Mouse (Mus musculus) brain, embryonic 14.5 days (tissue): ENCODE data around the gene Aph1c. TPM values are rescaled to one million over a fixed set of nuclear protein-coding genes. Genes with fewer than 3 reads are reported as not detected.
A peak's percentile ranks its signal among the peaks of the same experiment; 100 is the strongest.
"Not testable (repeated sequence)": the region's sequence is repeated elsewhere in the genome, so short reads cannot be mapped to it uniquely, and the experiment has no call there.

Source experiments
- DNase-seq: peaks from one replicate; pipeline ENCODE4 v3.0.0-alpha.2; 2011; ENCODE audit warnings: low read depth
- CTCF ChIP-seq: fragments of 200-500 bp; IDR thresholded peaks from 2 replicates; pipeline ENCODE4 v1.5.1; 2012; ENCODE audit warnings: inconsistent platforms, mild to moderate bottlenecking, moderate library complexity, borderline replicate concordance; ENCODE audit not compliant: insufficient read depth, insufficient read length; ENCODE audit errors: extremely low read depth
- POLR2A ChIP-seq: fragments of 200-500 bp; IDR thresholded peaks from 2 replicates; pipeline ENCODE4 v1.6.1; 2012; ENCODE audit warnings: mild to moderate bottlenecking, inconsistent platforms, borderline replicate concordance; ENCODE audit not compliant: poor library complexity, insufficient read depth, insufficient read length, severe bottlenecking; ENCODE audit errors: extremely low read depth
- polyA plus RNA-seq: library from polyadenylated mRNA; depleted of rRNA; stranded (reverse); fragments of >200 nt; gene quantifications from 2 replicates; pipeline ENCODE4 v1.2.3, GENCODE M21; 2012; rRNA removed

Aph1c gene
- polyA plus RNA-seq, 1 experiment = 2.3 TPM

DNA sequence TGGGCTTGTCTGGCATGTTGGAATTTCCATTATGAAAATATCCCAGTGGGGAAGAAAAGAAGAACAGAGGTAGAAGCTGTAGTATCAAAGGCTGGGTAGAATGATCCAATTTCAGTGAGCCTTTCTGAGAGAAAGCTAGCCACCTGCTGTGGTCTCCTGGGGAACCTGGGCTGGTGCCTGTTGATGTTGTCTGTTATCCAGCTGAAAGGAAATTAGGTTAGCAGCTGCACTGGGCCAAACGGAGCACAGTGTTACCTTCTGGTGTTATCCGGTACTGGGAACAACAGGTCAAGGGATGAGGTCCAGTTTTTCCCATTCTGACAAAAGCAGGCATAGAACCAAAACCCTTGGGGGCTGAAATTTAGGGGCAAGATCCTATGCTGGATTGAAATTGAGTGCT lies 21.1 kb downstream of the Aph1c start:
- peak; percentile 8 for DNase-seq
- no peak for TF ChIP-seq POLR2A
- TF ChIP-seq CTCF = no peak

DNA sequence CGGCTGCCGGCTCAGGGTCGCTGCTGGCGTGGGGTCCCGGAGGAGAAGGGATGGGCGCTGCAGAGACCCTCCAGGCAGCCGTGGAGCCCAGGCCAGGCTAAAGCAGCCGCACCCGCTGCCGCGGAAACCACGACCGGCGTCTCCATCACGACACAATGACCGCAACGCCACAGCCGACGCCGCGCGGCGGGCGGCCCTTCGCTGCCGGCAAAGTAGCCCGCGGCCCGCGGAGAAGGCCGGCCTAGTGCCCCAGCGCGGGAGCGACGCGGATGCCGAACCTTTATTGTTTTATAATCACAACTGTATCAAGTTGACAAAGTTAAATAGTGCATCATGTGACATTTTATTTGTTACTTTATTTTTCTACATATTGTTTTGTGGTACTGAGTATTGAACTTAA lies 28.6 kb downstream of the Aph1c start:
- DNase-seq = peak; percentile 27

DNA sequence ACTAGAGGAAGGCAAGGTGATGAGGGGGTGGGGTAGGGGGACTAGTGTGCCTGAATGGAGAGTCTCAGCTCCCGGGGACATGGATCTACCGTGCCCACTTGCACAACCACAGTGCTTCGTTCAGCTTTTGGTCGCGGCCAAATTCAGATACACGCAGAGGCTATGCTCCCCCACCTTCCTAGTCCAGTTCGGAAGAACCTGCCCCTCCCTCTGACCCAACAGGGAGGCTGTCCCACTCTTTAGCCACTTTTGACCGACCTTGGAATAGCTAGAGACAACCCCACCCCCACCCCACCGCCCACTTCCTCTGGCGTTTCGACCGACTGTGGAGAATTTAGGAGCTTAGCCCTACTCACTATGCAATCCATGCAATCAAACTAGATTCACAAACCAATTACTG lies 32.6 kb downstream of the Aph1c start:
- TF ChIP-seq CTCF = no peak
- TF ChIP-seq POLR2A = no peak
- DNase-seq = no peak

DNA sequence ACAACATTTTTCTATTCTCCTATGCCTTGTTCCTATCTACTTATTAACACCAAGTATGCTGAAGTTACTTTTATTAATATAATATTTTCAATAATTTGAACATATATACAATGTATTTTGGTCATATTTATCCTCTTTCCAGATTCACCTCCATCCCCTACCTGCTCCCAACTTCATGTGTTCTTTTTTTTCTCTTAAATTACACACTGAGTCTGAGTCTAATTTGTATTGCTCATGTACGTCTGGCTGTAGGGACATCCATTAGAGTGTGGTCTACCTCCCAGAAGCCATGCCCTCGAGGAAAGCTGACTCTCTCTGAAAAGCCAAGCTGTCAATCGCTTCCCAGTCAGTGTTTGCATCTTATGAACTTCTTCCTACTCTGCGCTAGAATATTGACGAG lies 37.8 kb downstream of the Aph1c start, which contains the start of gene Gm10647:
Gene Gm10647 (plus strand): TSS at position 301 of the 400 bp plus-strand sequence.
- TF ChIP-seq CTCF (no peak), POLR2A (no peak)
- no peak for DNase-seq

DNA sequence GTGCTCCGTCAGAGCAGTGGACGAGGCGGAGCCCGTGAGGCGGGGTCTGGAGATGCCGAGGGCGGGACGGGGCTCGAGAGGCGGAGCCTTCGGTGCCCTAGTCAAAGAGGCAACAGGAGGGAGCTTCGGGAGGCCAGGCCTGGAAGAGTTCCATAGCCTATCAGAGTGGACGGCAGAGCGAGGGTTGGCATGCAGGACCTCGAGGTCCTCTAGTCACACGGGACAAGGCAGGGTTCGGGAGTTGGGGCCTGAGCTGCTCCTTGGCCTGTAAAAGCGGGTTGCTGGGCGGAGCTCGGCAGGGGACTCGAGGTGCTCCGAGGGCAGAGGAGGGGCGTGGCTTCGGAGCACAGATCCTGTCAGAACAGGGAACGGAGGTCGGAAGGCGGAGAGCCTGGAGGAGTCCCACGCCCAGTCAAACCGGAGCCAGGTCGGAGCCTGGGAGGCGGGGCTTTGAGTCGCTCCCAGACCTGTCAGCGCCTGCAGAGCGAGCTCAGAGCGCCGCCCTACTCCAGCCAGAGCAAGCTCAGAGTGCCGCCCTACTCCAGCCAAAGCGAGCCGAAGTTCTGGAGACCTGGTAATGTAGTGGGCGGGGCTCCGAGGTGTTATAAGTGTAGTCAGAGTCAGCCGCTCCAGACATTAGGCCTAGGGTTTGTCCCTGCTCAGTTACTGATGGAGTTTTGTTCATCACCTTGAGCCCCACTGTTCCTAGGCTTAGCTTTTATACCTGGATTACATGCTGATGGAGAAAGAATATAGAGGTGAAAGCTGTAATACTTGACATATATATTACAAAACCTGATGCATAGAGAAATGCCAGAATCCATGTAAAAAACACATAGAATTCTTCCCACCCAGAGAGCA lies 38.8 kb downstream of the Aph1c start, which contains the start of gene Aph1b:
Gene Aph1b (minus strand): TSS at position 27 of the 861 bp plus-strand sequence.
- DNase-seq = peak; percentile 98
- no peak; the same call in 1 of the 2 replicates for TF ChIP-seq POLR2A

DNA sequence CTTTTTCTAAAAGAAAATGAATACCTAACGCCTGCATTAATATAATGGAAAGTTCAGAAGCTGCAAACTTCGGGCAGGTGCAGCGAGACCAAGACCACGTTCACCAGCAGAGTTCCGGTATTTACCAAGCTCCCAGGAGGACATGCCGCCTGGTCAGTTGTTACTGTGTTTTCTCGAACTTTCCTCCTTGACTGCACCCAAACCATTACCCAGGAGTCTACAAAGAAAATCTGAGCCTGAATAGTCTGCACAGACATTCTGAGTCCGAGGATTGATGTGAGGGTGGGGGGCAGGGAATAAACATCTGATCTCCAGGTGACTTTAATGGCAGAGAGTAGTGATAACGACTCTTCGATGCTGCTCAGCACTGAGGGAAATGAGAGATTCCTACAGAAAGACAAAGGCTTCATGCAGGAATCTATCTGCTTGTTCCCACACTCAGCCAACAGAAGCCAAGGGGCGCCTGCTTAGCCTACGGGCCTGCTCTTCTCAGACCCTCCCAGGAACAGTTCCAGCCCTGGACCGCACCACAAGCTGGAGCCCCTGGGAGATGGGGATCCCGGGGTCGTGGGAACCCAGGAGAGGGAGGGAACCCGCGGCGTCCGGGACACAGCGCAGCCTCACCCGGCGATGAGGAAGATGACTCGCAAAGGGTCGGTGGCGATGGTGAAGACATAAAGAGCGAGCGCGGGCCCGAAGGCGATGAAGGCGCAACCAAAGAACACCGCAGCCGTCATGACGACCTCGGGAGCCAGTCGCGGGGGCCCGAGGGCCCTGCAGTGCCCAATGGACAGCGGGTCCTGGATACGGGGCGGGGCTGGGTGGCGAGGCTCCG lies 39.7 kb downstream of the Aph1c start:
- DNase-seq = no peak
- TF ChIP-seq CTCF (no peak), POLR2A (0 out of 2 replicates have a peak, but pooled peaks have one; percentile 33)

DNA sequence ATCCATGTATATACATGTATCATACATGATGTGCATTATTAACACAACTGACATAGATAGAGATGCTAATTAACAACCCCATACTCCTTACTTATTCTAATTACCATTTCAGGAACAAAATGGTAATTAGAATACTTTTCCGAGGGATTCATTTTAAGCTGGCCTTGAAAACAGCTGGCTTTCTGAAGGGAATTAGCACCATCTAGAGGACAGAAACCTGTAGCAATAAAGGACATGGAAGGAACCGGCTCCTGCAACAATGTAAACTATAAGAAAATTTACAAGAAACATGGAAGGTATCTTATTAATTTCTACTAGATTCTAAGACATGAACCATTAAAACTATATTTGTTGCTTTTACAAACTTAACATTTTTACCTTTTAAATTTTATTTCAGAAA lies 46.7 kb downstream of the Aph1c start:
- peak; percentile 90 for DNase-seq
- TF ChIP-seq POLR2A (no peak), CTCF (peak; percentile 44; the same call in 1 of the 2 replicates)

DNA sequence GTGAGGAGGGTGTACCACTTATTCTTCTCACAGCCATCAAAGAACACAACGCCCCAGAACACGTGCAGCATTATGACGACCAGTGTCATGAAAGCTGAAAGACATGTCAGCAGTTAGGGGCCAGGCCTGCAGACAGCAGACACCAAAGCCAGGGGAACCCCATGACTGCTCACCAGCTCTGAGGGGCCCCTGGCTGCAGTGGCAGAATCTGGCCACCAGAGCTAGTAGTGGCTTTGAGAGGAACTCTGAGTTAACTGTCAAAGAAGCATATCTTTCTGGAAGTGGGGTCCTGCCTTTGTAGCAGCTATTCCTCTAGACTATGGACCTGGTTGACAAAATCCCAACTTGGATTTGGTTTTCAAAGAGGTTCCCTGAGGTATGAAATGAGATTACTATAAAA lies 50.0 kb downstream of the Aph1c start:
- DNase-seq = not testable (repeated sequence)
- TF ChIP-seq CTCF = peak; percentile 29; the same call in 1 of the 2 replicates

DNA sequence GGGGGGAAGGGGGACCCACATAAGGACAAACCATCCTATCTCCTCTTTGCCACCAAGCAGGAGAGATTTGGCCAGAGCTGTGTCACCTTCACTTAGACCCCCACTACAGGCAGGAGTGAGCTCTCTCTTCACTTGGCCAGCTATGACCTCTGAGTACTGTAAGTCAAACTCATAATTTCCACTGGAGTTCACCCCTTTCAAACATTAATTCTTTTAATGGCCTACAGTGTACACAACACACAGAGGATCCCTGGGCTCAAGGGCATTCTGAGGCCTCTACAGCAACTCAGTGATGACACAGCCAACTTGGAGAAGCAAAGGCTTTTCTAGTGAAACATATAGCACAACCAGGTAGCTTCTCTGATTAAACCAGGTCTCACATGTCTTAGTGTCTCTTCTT lies 63.8 kb downstream of the Aph1c start:
- DNase-seq = no peak

DNA sequence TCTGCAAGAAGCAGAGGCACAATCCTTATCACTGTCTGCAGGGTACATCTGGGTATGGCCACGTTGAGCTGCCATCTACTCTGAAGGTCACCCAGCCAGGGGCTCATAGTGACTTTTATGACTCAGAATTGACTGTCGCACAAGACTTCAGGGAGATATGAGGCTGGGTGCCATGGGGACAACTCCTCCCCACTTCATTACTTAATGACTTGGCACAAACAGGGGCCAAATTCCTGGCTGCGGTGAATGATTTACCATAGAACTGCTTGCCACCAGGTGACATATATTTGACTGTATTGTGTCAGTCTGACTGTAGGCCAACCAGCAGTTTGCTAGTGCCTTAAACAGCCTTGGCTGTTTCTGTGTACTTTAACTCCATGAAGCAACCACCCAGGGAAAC lies 65.3 kb downstream of the Aph1c start:
- DNase-seq = no peak
- TF ChIP-seq POLR2A = no peak
- TF ChIP-seq CTCF = no peak

More for the DNA sequence above, 63.8 kb downstream of the Aph1c start:
- TF ChIP-seq CTCF (no peak), POLR2A (no peak)

DNA sequence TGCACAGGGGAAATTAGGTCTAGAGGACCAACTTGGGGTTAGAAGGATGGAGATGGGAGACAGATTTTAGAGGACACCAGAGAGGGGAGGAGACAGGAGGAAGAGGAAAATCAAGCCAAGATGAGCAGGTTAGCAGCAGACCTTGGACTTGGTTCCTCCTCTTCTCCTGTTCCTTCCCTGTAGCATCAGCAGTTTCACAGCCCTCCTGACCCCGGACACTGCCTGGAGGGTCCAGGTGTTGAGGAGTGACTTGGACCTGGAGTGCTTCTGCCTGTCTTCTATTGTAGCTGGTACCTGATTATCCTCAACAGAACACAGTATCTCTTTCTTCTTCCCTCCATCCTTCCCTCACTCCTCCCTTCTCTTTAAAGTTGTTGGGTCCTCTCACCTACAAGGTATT lies 65.8 kb downstream of the Aph1c start:
- no peak for DNase-seq
- no peak for TF ChIP-seq POLR2A

Other genes with a start within 250 kb of the Aph1c start
- gene Usp3, start 241.6 kb downstream of the Aph1c start, polyA plus RNA-seq = 63.7 and 68.7 TPM in 2 replicates
- 6.0 and 9.2 TPM in 2 replicates for gene Car12, start 121.0 kb downstream of the Aph1c start, polyA plus RNA-seq
- 19.9 and 21.5 TPM in 2 replicates for gene Aph1b, start 39.2 kb downstream of the Aph1c start, polyA plus RNA-seq
- gene Gm10647, start 37.7 kb downstream of the Aph1c start, polyA plus RNA-seq = 0.18 and 0.24 TPM in 2 replicates
- 23.4 and 26.9 TPM in 2 replicates for gene Rab8b, start 85.0 kb upstream of the Aph1c start, polyA plus RNA-seq
- 108 and 152 TPM in 2 replicates for gene Rps27l, start 111.4 kb upstream of the Aph1c start, polyA plus RNA-seq
- 13.5 and 14.8 TPM in 2 replicates for gene Lactb, start 140.8 kb upstream of the Aph1c start, polyA plus RNA-seq
- gene Tpm1, start 214.7 kb upstream of the Aph1c start, polyA plus RNA-seq = 110 and 133 TPM in 2 replicates